Mouse (Mus musculus) heart, adult 2 months (tissue): ENCODE measurements around the gene Kcnip4. TPM values are rescaled to one million over a fixed set of nuclear protein-coding genes. Genes with fewer than 3 reads are reported as not detected.

Experiments
- DNase-seq, 2 experiments: peaks; one replicate each; pipeline ENCODE4 v3.0.0; 2021
- H3K27ac ChIP-seq: fragments of 200-600 bp; 2 replicates; pipeline ENCODE4 v1.8.1; 2022
- H3K27me3 ChIP-seq: fragments of 200-500 bp; 2 replicates; pipeline ENCODE4 v1.6.1; 2012; ENCODE audit warnings: mild to moderate bottlenecking, low read length, inconsistent platforms, mixed read lengths; ENCODE audit not compliant: control insufficient read depth, insufficient read depth
- H3K36me3 ChIP-seq: fragments of 200-500 bp; 2 replicates; pipeline ENCODE4 v1.6.1; 2012; ENCODE audit warnings: low read length, inconsistent platforms; ENCODE audit not compliant: control insufficient read depth, insufficient read depth
- H3K4me1 ChIP-seq: fragments of 200-500 bp; 2 replicates; pipeline ENCODE4 v1.6.1; 2011; ENCODE audit warnings: low read length; ENCODE audit not compliant: control insufficient read depth, insufficient read depth
- H3K4me3 ChIP-seq: fragments of 200-600 bp; 2 replicates; pipeline ENCODE4 v1.8.1; 2022
- H3K79me2 ChIP-seq: fragments of 200-500 bp; replicated peaks from 2 replicates; pipeline ENCODE4 v1.6.1; 2012; ENCODE audit warnings: mild to moderate bottlenecking, inconsistent platforms, low read length, moderate library complexity, mixed read lengths; ENCODE audit not compliant: control insufficient read depth, insufficient read depth
- H3K9ac ChIP-seq: fragments of 200-500 bp; 2 replicates; pipeline ENCODE4 v1.6.1; 2012; ENCODE audit warnings: low read depth, mild to moderate bottlenecking, control low read depth, inconsistent platforms, low read length, mixed read lengths
- CTCF ChIP-seq: fragments of 200-600 bp; IDR thresholded peaks from 2 replicates; pipeline ENCODE4 v1.8.1; 2022; ENCODE audit warnings: antibody characterized with exemption, mild to moderate bottlenecking, moderate library complexity
- EP300 ChIP-seq: fragments of 200-500 bp; IDR thresholded peaks from 2 replicates; pipeline ENCODE4 v1.6.1; 2011; ENCODE audit warnings: low read depth, low read length, control low read depth; ENCODE audit not compliant: insufficient read depth
- POLR2A ChIP-seq: fragments of 200-500 bp; IDR thresholded peaks from 2 replicates; pipeline ENCODE4 v1.6.1; 2011; ENCODE audit warnings: mild to moderate bottlenecking, low read depth, low read length, control low read depth; ENCODE audit not compliant: insufficient read depth
- WGBS: fragments of 180-500 bp; shearing (Covaris S2); methylation state at CpG from one replicate; pipeline ENCODE4 v1.1.7; 2018; 5-methylcytosine and 5-hydroxymethylcytosine counted together
- intact Hi-C: fragments of 180-260 bp; cut with DNase I; formaldehyde crosslinking; loops from one replicate; pipeline ENCODE4 v1.15.1; 2025
- polyA plus RNA-seq: library from polyadenylated mRNA; depleted of rRNA; stranded (reverse); fragments of >200 nt; gene quantifications from 2 replicates; pipeline ENCODE4 v1.2.3, GENCODE M21; 2012
- total RNA-seq, 2 experiments: library from RNA; stranded (reverse); gene quantifications; 2 replicates each; pipeline ENCODE4 v1.2.3; 2021

The Kcnip4 gene
- total and polyA plus RNA-seq, 3 experiments: 0.10 TPM; not detected in 2

DNA sequence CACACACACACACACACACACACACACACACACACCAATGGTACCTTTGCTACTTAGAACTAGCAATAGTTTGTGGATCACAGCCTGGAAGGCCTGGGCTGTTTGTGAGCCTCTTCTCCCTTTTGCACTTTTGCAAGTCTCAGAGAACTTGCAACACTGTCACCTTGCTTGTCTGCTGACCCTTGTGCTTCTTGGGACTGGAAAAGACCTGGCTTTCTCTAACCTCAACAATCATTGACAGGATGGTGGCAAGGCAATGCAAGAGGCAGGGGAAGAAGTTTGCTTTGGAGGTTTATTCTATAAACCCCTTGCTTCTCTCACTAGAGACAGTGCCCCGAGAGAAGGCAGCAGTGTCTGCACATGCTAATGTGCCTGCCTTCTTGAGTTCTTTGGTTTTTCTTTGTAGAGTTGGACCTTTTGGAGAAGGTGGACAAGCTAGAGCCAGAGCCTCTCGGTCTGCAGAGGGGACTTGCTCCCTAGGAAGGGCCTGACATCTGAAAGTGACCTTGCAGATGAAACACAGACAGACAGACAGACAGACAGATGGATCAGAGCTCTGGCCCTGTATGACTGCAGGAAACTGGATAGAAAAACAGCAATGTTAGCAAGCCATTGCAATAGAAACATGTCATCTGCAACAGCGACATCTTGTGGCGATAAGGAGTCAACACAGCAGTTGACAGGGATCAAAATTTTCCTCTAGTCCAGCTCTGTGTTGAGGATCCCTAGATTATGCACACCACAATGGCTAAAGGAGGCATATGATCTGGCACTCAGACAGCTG is 174.4 kb downstream of the Kcnip4 start:
- Histone ChIP-seq H3K9ac (no peak overlapping the region), H3K79me2 (no peaks in the 10 kb centered on the region), H3K4me1 (no peaks in the 10 kb centered on the region), H3K36me3 (no peaks in the 10 kb centered on the region), H3K27ac (no peak overlapping the region), H3K4me3 (no peak overlapping the region), H3K27me3 (no peaks in the 10 kb centered on the region)
- intact Hi-C loops: loop anchor here (1.0 kb wide), 1 partner anchor 260 kb away; no protein-coding TSS in a partner anchor
- 30% methylated on average over 4 of the region's 4 CpGs for WGBS
- DNase-seq: no peak
- TF ChIP-seq CTCF (peak; percentile 81), EP300 (no peak)

- intact Hi-C loops: no loop called here
- 83% methylated on average over 5 of the region's 5 CpGs for WGBS
Measured at GRCm38 (mm10) chr5:49349541-49349940, 175.2 kb downstream of the Kcnip4 start.

GRCm38 (mm10) chr5:49348511-49348910 is 176.2 kb downstream of the Kcnip4 start:
- Histone ChIP-seq H3K36me3 (no peaks in the 10 kb centered on the region), H3K27me3 (no peaks in the 10 kb centered on the region), H3K4me1 (no peaks in the 10 kb centered on the region), H3K4me3 (no peak overlapping the region), H3K9ac (no peak overlapping the region), H3K79me2 (no peaks in the 10 kb centered on the region), H3K27ac (no peak overlapping the region)
- TF ChIP-seq EP300 (no peak), POLR2A (no peak), CTCF (no peak)
- DNase-seq: no peak
- intact Hi-C loops: no loop called here
- 82% methylated on average over 5 of the region's 5 CpGs for WGBS

More at GRCm38 (mm10) chr5:49349541-49349940, 175.2 kb downstream of the Kcnip4 start:
- no peak overlapping the region for H3K4me3 ChIP-seq
- H3K9ac ChIP-seq: no peak overlapping the region
- no peaks in the 10 kb centered on the region for H3K79me2 ChIP-seq
- H3K36me3 ChIP-seq: no peaks in the 10 kb centered on the region
- no peaks in the 10 kb centered on the region for H3K27me3 ChIP-seq
- TF ChIP-seq EP300 (no peak), CTCF (no peak), POLR2A (no peak)
- no peak overlapping the region for H3K27ac ChIP-seq
- DNase-seq: no peak
- H3K4me1 ChIP-seq: no peaks in the 10 kb centered on the region

- H3K36me3 ChIP-seq: no peaks in the 10 kb centered on the region
- no peak overlapping the region for H3K9ac ChIP-seq
- no peaks in the 10 kb centered on the region for H3K4me1 ChIP-seq
- TF ChIP-seq CTCF: no peak
- no peak overlapping the region for H3K27ac ChIP-seq
- 57% methylated on average over 1 of the region's 1 CpGs for WGBS
- no peak for DNase-seq
- H3K27me3 ChIP-seq: no peaks in the 10 kb centered on the region
- intact Hi-C loops: no loop called here
- no peak overlapping the region for H3K4me3 ChIP-seq
- no peaks in the 10 kb centered on the region for H3K79me2 ChIP-seq
Measured at GRCm38 (mm10) chr5:49344606-49345005, 180.1 kb downstream of the Kcnip4 start.

GRCm38 (mm10) chr5:49337164-49337563 is 187.5 kb downstream of the Kcnip4 start:
- no peaks in the 10 kb centered on the region for H3K79me2 ChIP-seq
- intact Hi-C loops: no loop called here
- no peaks in the 10 kb centered on the region for H3K4me1 ChIP-seq
- no peaks in the 10 kb centered on the region for H3K27me3 ChIP-seq
- H3K36me3 ChIP-seq: no peaks in the 10 kb centered on the region
- no peak overlapping the region for H3K27ac ChIP-seq
- H3K4me3 ChIP-seq: no peak overlapping the region
- DNase-seq: no peak
- WGBS: 56% methylated on average over 2 of the region's 2 CpGs
- TF ChIP-seq CTCF (no peak), EP300 (no peak), POLR2A (no peak)
- no peak overlapping the region for H3K9ac ChIP-seq

DNA sequence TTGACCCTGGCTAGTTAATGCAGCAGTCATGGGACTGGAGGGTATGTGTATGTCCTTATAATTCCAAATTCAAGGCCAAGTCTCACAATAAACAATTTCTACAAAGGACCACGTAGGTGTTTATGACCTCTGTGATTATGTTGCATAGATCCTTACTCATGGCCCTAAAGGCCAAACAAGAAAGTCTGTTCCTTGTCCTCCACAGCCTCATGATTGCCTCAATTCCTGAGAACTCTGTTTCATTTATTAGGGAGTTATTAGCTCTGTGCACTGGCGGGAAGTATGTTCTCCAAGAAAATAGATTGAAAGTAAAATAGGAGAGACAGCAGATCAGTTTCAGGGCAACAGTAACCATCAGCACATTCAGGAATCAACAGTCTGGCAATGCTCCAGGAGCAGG is 191.6 kb downstream of the Kcnip4 start:
- intact Hi-C loops: no loop called here
- Histone ChIP-seq H3K9ac (no peak overlapping the region), H3K36me3 (no peaks in the 10 kb centered on the region), H3K79me2 (no peaks in the 10 kb centered on the region), H3K4me1 (no peaks in the 10 kb centered on the region), H3K4me3 (no peak overlapping the region), H3K27ac (no peak overlapping the region), H3K27me3 (no peaks in the 10 kb centered on the region)
- 73% methylated on average over 2 of the region's 2 CpGs for WGBS
- no peak for DNase-seq
- TF ChIP-seq CTCF (no peak), POLR2A (no peak), EP300 (no peak)
